ENCODE assay signal across 31 mouse cellular contexts in the genomic region with DNA sequence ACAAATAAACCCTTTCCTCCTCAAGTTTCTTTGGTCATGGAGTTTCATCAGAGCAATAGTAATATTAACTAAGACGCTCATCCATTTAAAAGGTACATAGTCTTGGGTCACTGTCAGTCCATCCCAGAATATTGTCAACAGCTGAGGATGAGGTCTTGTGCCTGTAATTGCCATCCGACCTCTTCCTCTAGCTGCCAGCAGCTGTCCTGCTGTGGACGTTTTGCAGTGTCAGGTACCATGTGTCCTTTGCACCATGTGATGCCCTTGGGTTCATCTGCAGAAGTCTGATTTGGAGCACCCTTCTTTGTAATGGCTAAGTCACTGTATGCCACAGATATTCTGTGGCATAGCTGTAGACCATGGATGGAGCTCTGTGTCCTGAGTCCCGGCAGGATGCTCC.
"Had no signal": no experiment of that assay in that cellular context is flagged by ENCODE, and none has a peak within 500 bp of the region (broad histone marks: within the 10 kb centered on the region; RNA-seq: fewer than 3 reads in every experiment).

No protein-coding gene starts in this region.

- H3K9me3 ChIP-seq: limb, embryonic 10.5 days; limb, embryonic 12.5 days; limb, embryonic 13.5 days; limb, embryonic 15.5 days; liver, embryonic 12.5 days; liver, embryonic 13.5 days; liver, embryonic 15.5 days; lung, embryonic 15.5 days; megakaryocyte, embryonic 14.5 days; midbrain, embryonic 10.5 days; midbrain, embryonic 12.5 days; midbrain, embryonic 13.5 days; midbrain, embryonic 15.5 days had no signal

- H3K27ac ChIP-seq: left cerebral cortex, adult 2 months; limb, embryonic 10.5 days; limb, embryonic 12.5 days; limb, embryonic 13.5 days; limb, embryonic 15.5 days; liver, embryonic 12.5 days; liver, embryonic 13.5 days; liver, embryonic 14.5 days; liver, embryonic 15.5 days; lung, embryonic 15.5 days; macrophage; midbrain, embryonic 10.5 days; midbrain, embryonic 12.5 days; midbrain, embryonic 13.5 days; midbrain, embryonic 15.5 days had no signal

- H3K4me2 ChIP-seq: limb, embryonic 12.5 days; limb, embryonic 13.5 days; limb, embryonic 15.5 days; liver, embryonic 11.5 days; liver, embryonic 12.5 days; liver, embryonic 13.5 days; liver, embryonic 15.5 days; lung, embryonic 14.5 days; lung, embryonic 15.5 days; midbrain, embryonic 11.5 days; midbrain, embryonic 12.5 days; midbrain, embryonic 13.5 days; midbrain, embryonic 15.5 days had no signal

- H3K9ac ChIP-seq: limb, embryonic 12.5 days; limb, embryonic 13.5 days; limb, embryonic 15.5 days; liver, embryonic 12.5 days; liver, embryonic 13.5 days; liver, embryonic 14.5 days; liver, embryonic 15.5 days; liver, postnatal 0 days; lung, embryonic 14.5 days; lung, embryonic 15.5 days; midbrain, embryonic 12.5 days; midbrain, embryonic 13.5 days; midbrain, embryonic 15.5 days had no signal

- H3K4me3 ChIP-seq: left cerebral cortex, adult 2 months; limb, embryonic 10.5 days; limb, embryonic 12.5 days; limb, embryonic 13.5 days; limb, embryonic 15.5 days; liver, embryonic 12.5 days; liver, embryonic 13.5 days; liver, embryonic 15.5 days; lung, embryonic 15.5 days; megakaryocyte, embryonic 14.5 days; midbrain, embryonic 10.5 days; midbrain, embryonic 12.5 days; midbrain, embryonic 13.5 days; midbrain, embryonic 15.5 days had no signal

- H3K4me1 ChIP-seq: limb, embryonic 10.5 days; limb, embryonic 12.5 days; limb, embryonic 13.5 days; limb, embryonic 15.5 days; liver, embryonic 12.5 days; liver, embryonic 13.5 days; liver, embryonic 15.5 days; lung, embryonic 15.5 days; megakaryocyte, embryonic 14.5 days; midbrain, embryonic 10.5 days; midbrain, embryonic 12.5 days; midbrain, embryonic 13.5 days; midbrain, embryonic 15.5 days had no signal

- DNase-seq: left cerebral cortex, postnatal 4 days; liver; liver, embryonic 13.5 days; liver, postnatal 0 days; lung, adult 18-20 months; lung, adult 2 months; lung, embryonic 14.5 days; lung, postnatal 10 days; lung, postnatal 14 days; lung, postnatal 36 days; lung, postnatal 4 days; midbrain, embryonic 14.5 days had no signal

- ATAC-seq: liver, embryonic 12.5 days; liver, postnatal 0 days; lung, postnatal 0 days; midbrain, embryonic 13.5 days; midbrain, embryonic 15.5 days; midbrain, embryonic 16.5 days had no signal

- H3K36me3 ChIP-seq: limb, embryonic 10.5 days; limb, embryonic 12.5 days; limb, embryonic 13.5 days; limb, embryonic 15.5 days; liver, embryonic 12.5 days; liver, embryonic 13.5 days; liver, embryonic 15.5 days; lung, embryonic 15.5 days; midbrain, embryonic 10.5 days; midbrain, embryonic 12.5 days; midbrain, embryonic 13.5 days; midbrain, embryonic 15.5 days had no signal

- H3K27me3 ChIP-seq: limb, embryonic 12.5 days; limb, embryonic 13.5 days; limb, embryonic 15.5 days; liver, embryonic 12.5 days; liver, embryonic 13.5 days; liver, embryonic 15.5 days; lung, embryonic 15.5 days; midbrain, embryonic 12.5 days; midbrain, embryonic 13.5 days; midbrain, embryonic 15.5 days had no signal
